Mouse (Mus musculus) stomach, postnatal 0 days (tissue): ENCODE measurements around the gene Ninj2.

Source experiments
- CTCF ChIP-seq: IDR thresholded peaks from 2 replicates; pipeline ENCODE4 v1.5.1; 2016; ENCODE audit warnings: antibody characterized with exemption, low read depth, mild to moderate bottlenecking, moderate library complexity
- EP300 ChIP-seq: optimal IDR thresholded peaks from 2 replicates; pipeline ENCODE3; 2016; ENCODE audit warnings: antibody characterized with exemption

GRCm38 (mm10) chr6:120196837-120197236 is 103.7 kb downstream of the Ninj2 start:
- TF ChIP-seq CTCF: peak; percentile 72
- TF ChIP-seq EP300: no peak
